Mouse (Mus musculus) spleen, adult 2 months (tissue): ENCODE data around the gene Tom1l2.

Experiments
- CTCF ChIP-seq: fragments of 200-500 bp; IDR thresholded peaks from 2 replicates; pipeline ENCODE4 v1.5.1; 2011; ENCODE audit warnings: mild to moderate bottlenecking, inconsistent platforms; ENCODE audit not compliant: insufficient read depth, insufficient read length, insufficient replicate concordance; ENCODE audit errors: extremely low read depth
- POLR2A ChIP-seq: fragments of 200-500 bp; IDR thresholded peaks from 2 replicates; pipeline ENCODE4 v1.6.1; 2011; ENCODE audit warnings: low read depth, low read length, inconsistent platforms

GRCm38 (mm10) chr11:60308506-60309116 is 44.1 kb downstream of the Tom1l2 start:
- TF ChIP-seq CTCF, result no peak
- TF ChIP-seq POLR2A, result no peak
